Mouse (Mus musculus) embryonic facial prominence, embryonic 13.5 days (tissue): ENCODE data around the gene Prkar2a. TPM values are rescaled to one million over a fixed set of nuclear protein-coding genes. Genes with fewer than 3 reads are reported as not detected.
A peak's percentile ranks its signal among the peaks of the same experiment; 100 is the strongest.

ENCODE experiments used
- ATAC-seq: fragments of 200-750 bp; cut with Nextera tagmentation; 2 replicates; pipeline ENCODE4 v1.8.0; 2017; ENCODE audit warnings: low read depth; ENCODE audit not compliant: insufficient number of reproducible peaks, insufficient read depth, low FRiP score, low TSS enrichment
- H3K27ac ChIP-seq: fragments of 300-500 bp; sonication (generic); 2 replicates; pipeline ENCODE4 v1.5.1; 2015; ENCODE audit warnings: moderate library complexity, mild to moderate bottlenecking, inconsistent platforms
- H3K27me3 ChIP-seq: fragments of 300-500 bp; sonication (generic); 2 replicates; pipeline ENCODE4 v1.6.1; 2015; ENCODE audit warnings: mild to moderate bottlenecking, inconsistent platforms
- H3K36me3 ChIP-seq: fragments of 300-500 bp; sonication (generic); 2 replicates; pipeline ENCODE4 v1.6.1; 2015; ENCODE audit warnings: mild to moderate bottlenecking, inconsistent platforms
- H3K4me1 ChIP-seq: fragments of 300-500 bp; sonication (generic); 2 replicates; pipeline ENCODE4 v1.6.1; 2015; ENCODE audit warnings: inconsistent platforms
- H3K4me2 ChIP-seq: fragments of 300-500 bp; sonication (generic); 2 replicates; pipeline ENCODE4 v1.6.1; 2015; ENCODE audit warnings: moderate library complexity, mild to moderate bottlenecking, inconsistent platforms
- H3K4me3 ChIP-seq: fragments of 300-500 bp; sonication (generic); 2 replicates; pipeline ENCODE4 v1.5.1; 2015; ENCODE audit warnings: mild to moderate bottlenecking, inconsistent platforms
- H3K9ac ChIP-seq: fragments of 300-500 bp; sonication (generic); 2 replicates; pipeline ENCODE4 v1.6.1; 2015; ENCODE audit warnings: mild to moderate bottlenecking, inconsistent platforms
- H3K9me3 ChIP-seq: fragments of 300-500 bp; sonication (generic); 2 replicates; pipeline ENCODE4 v1.6.1; 2016; ENCODE audit warnings: inconsistent platforms
- WGBS: fragments of 180-500 bp; shearing (Covaris S2); methylation state at CpG from one replicate; pipeline ENCODE4 v1.1.7; 2015; ENCODE audit warnings: mixed read lengths; 5-methylcytosine and 5-hydroxymethylcytosine counted together
- polyA plus RNA-seq: library from polyadenylated mRNA; unstranded; fragments of >200 nt; fragmentation: Nextera tagmentation; extraction: Ambion mirVana; gene quantifications from 2 replicates; pipeline ENCODE4 v1.2.1, GENCODE M21; 2015

Prkar2a gene
- polyA plus RNA-seq, 1 experiment from 2014 or later, result 25.6 TPM

- no peak overlapping the region for H3K9ac ChIP-seq
- H3K4me2 ChIP-seq, result no peak overlapping the region
- no peaks in the 10 kb centered on the region for H3K36me3 ChIP-seq
- no peaks in the 10 kb centered on the region for H3K4me1 ChIP-seq
- ATAC-seq, result no peak
- 0 out of 2 replicates have a peak, but pooled peaks cover 5% of the 10 kb centered on the region for H3K9me3 ChIP-seq
- WGBS, result 52% methylated on average over 6 of the region's 6 CpGs
- no peak overlapping the region for H3K27ac ChIP-seq
- H3K27me3 ChIP-seq, result no peaks in the 10 kb centered on the region
- no peak overlapping the region for H3K4me3 ChIP-seq
These were observed 68.3 kb downstream of the Prkar2a start for GRCm38 (mm10) chr9:108757406-108757805.

GRCm38 (mm10) chr9:108759121-108759520 is 70.0 kb downstream of the Prkar2a start:
- H3K36me3 ChIP-seq, result no peaks in the 10 kb centered on the region
- 95% methylated on average over 20 of the region's 20 CpGs for WGBS
- H3K4me3 ChIP-seq, result no peak overlapping the region
- H3K4me1 ChIP-seq, result no peaks in the 10 kb centered on the region
- H3K27ac ChIP-seq, result no peak overlapping the region
- no peak for ATAC-seq
- no peaks in the 10 kb centered on the region for H3K27me3 ChIP-seq
- H3K9ac ChIP-seq, result no peak overlapping the region
- 0 out of 2 replicates have a peak, but pooled peaks cover 5% of the 10 kb centered on the region for H3K9me3 ChIP-seq
- H3K4me2 ChIP-seq, result no peak overlapping the region

GRCm38 (mm10) chr9:108759805-108760204 is 70.7 kb downstream of the Prkar2a start:
- WGBS, result 56% methylated on average over 2 of the region's 2 CpGs
- Histone ChIP-seq H3K27me3 (no peaks in the 10 kb centered on the region), H3K4me3 (no peak overlapping the region), H3K4me2 (no peak overlapping the region), H3K9me3 (0 out of 2 replicates have a peak, but pooled peaks cover 5% of the 10 kb centered on the region), H3K9ac (no peak overlapping the region), H3K36me3 (no peaks in the 10 kb centered on the region), H3K27ac (no peak overlapping the region), H3K4me1 (no peaks in the 10 kb centered on the region)
- no peak for ATAC-seq

- no peaks in the 10 kb centered on the region for H3K36me3 ChIP-seq
- no peak overlapping the region for H3K27ac ChIP-seq
- no peak for ATAC-seq
- no peak overlapping the region for H3K9ac ChIP-seq
- no peak overlapping the region for H3K4me2 ChIP-seq
- H3K4me1 ChIP-seq, result no peaks in the 10 kb centered on the region
- H3K4me3 ChIP-seq, result no peak overlapping the region
- H3K9me3 ChIP-seq, result 0 out of 2 replicates have a peak, but pooled peaks cover 5% of the 10 kb centered on the region
- H3K27me3 ChIP-seq, result no peaks in the 10 kb centered on the region
These were observed 72.4 kb downstream of the Prkar2a start for GRCm38 (mm10) chr9:108761561-108761960.

- Histone ChIP-seq H3K9me3 (no peaks in the 10 kb centered on the region), H3K4me3 (no peak overlapping the region), H3K27me3 (no peaks in the 10 kb centered on the region), H3K36me3 (no peaks in the 10 kb centered on the region), H3K4me2 (no peak overlapping the region), H3K27ac (no peak overlapping the region), H3K4me1 (no peaks in the 10 kb centered on the region), H3K9ac (no peak overlapping the region)
- ATAC-seq, result no peak
- WGBS, result 72% methylated on average over 10 of the region's 10 CpGs
These were observed 75.9 kb downstream of the Prkar2a start for GRCm38 (mm10) chr9:108764971-108765370.

- no peak for ATAC-seq
- H3K27me3 ChIP-seq, result no peaks in the 10 kb centered on the region
- H3K4me1 ChIP-seq, result peaks cover 8% of the 10 kb centered on the region; the same call in 1 of the 2 replicates
- H3K27ac ChIP-seq, result no peak overlapping the region
- peaks cover 6% of the 10 kb centered on the region for H3K9me3 ChIP-seq
- no peak overlapping the region for H3K9ac ChIP-seq
- no peak overlapping the region for H3K4me3 ChIP-seq
- no peaks in the 10 kb centered on the region for H3K36me3 ChIP-seq
- no peak overlapping the region for H3K4me2 ChIP-seq
- 76% methylated on average over 4 of the region's 4 CpGs for WGBS
These were observed 87.5 kb downstream of the Prkar2a start for GRCm38 (mm10) chr9:108776614-108777013.

- Histone ChIP-seq H3K9ac (no peak overlapping the region), H3K36me3 (no peaks in the 10 kb centered on the region), H3K27ac (no peak overlapping the region), H3K4me1 (peaks cover 13% of the 10 kb centered on the region; the same call in 1 of the 2 replicates), H3K27me3 (no peaks in the 10 kb centered on the region), H3K9me3 (peaks cover 6% of the 10 kb centered on the region), H3K4me2 (no peak overlapping the region), H3K4me3 (no peak overlapping the region)
- 82% methylated on average over 4 of the region's 4 CpGs for WGBS
- no peak for ATAC-seq
These were observed 88.2 kb downstream of the Prkar2a start for GRCm38 (mm10) chr9:108777276-108777675.

- no peak for ATAC-seq
- no peaks in the 10 kb centered on the region for H3K27me3 ChIP-seq
- 0 out of 2 replicates have a peak, but pooled peaks cover under 1% of the 10 kb centered on the region for H3K36me3 ChIP-seq
- no peak overlapping the region for H3K4me3 ChIP-seq
- peaks cover 22% of the 10 kb centered on the region for H3K4me1 ChIP-seq
- H3K9me3 ChIP-seq, result no peaks in the 10 kb centered on the region
- H3K4me2 ChIP-seq, result no peak overlapping the region
- H3K9ac ChIP-seq, result no peak overlapping the region
- H3K27ac ChIP-seq, result no peak overlapping the region
- WGBS, result 58% methylated on average over 5 of the region's 5 CpGs
These were observed 91.8 kb downstream of the Prkar2a start for GRCm38 (mm10) chr9:108780959-108781358.

GRCm38 (mm10) chr9:108781891-108782290 is 92.8 kb downstream of the Prkar2a start:
- 66% methylated on average over 4 of the region's 4 CpGs for WGBS
- Histone ChIP-seq H3K27ac (no peak overlapping the region), H3K4me3 (no peak overlapping the region)

GRCm38 (mm10) chr9:108782836-108783547 is 93.9 kb downstream of the Prkar2a start:
- 27% methylated on average over 9 of the region's 9 CpGs for WGBS
- peak overlapping the region; percentile 74 for H3K4me2 ChIP-seq
- H3K4me3 ChIP-seq, result peak overlapping the region; percentile 89
- H3K9ac ChIP-seq, result peak overlapping the region; percentile 97
- H3K27ac ChIP-seq, result peak overlapping the region; percentile 66
- no peaks in the 10 kb centered on the region for H3K9me3 ChIP-seq
- no peaks in the 10 kb centered on the region for H3K27me3 ChIP-seq
- ATAC-seq, result no peak
- peaks cover 37% of the 10 kb centered on the region for H3K4me1 ChIP-seq
- H3K36me3 ChIP-seq, result 0 out of 2 replicates have a peak, but pooled peaks cover 3% of the 10 kb centered on the region

More at GRCm38 (mm10) chr9:108781891-108782290, 92.8 kb downstream of the Prkar2a start:
- no peaks in the 10 kb centered on the region for H3K27me3 ChIP-seq
- no peaks in the 10 kb centered on the region for H3K9me3 ChIP-seq
- no peak overlapping the region for H3K4me2 ChIP-seq
- 0 out of 2 replicates have a peak, but pooled peaks cover 3% of the 10 kb centered on the region for H3K36me3 ChIP-seq
- peaks cover 29% of the 10 kb centered on the region for H3K4me1 ChIP-seq
- H3K9ac ChIP-seq, result no peak overlapping the region
- ATAC-seq, result no peak

GRCm38 (mm10) chr9:108783548-108784463 is 94.7 kb downstream of the Prkar2a start, which contains the start of gene Ip6k2:
Ip6k2 (plus strand) TSS chr9:108783796.
- Histone ChIP-seq H3K27me3 (no peaks in the 10 kb centered on the region), H3K9ac (peak within 1 kb of the TSS; percentile 97), H3K36me3 (peaks cover 3% of the 10 kb centered on the region; the same call in 1 of the 2 replicates), H3K27ac (peak within 1 kb of the TSS; percentile 85), H3K4me3 (peak within 1 kb of the TSS; percentile 89), H3K9me3 (no peaks in the 10 kb centered on the region), H3K4me2 (peak within 1 kb of the TSS; percentile 74), H3K4me1 (peaks cover 43% of the 10 kb centered on the region)
- WGBS, result under 1% methylated on average over 56 of the region's 56 CpGs
- peak; percentile 98 for ATAC-seq
